Mouse (Mus musculus) ES-Bruce4 (cell line): Measurements from ENCODE around the gene Ankrd36. TPM values are rescaled to one million over a fixed set of nuclear protein-coding genes. Genes with fewer than 3 reads are reported as not detected.
A peak's percentile ranks its signal among the peaks of the same experiment; 100 is the strongest.

Experiments
- H3K27ac ChIP-seq: 2 replicates; pipeline ENCODE4 v1.5.1; 2012; ENCODE audit warnings: low read length, inconsistent platforms; ENCODE audit not compliant: insufficient read depth
- H3K27me3 ChIP-seq: 2 replicates; pipeline ENCODE4 v1.6.1; 2012; ENCODE audit warnings: mild to moderate bottlenecking, low read length, inconsistent platforms; ENCODE audit not compliant: control insufficient read depth, poor library complexity, insufficient read depth, severe bottlenecking
- H3K36me3 ChIP-seq: 2 replicates; pipeline ENCODE4 v1.6.1; 2012; ENCODE audit warnings: inconsistent platforms, mild to moderate bottlenecking, low read length, moderate library complexity; ENCODE audit not compliant: control insufficient read depth, poor library complexity, insufficient read depth, severe bottlenecking
- H3K4me1 ChIP-seq: one replicate; pipeline ENCODE4 v1.8.1; 2011; ENCODE audit warnings: low read length; ENCODE audit not compliant: control insufficient read depth, insufficient read depth
- H3K4me3 ChIP-seq: 2 replicates; pipeline ENCODE4 v1.5.1; 2011; ENCODE audit warnings: low read depth, mild to moderate bottlenecking, low read length
- H3K9ac ChIP-seq: 2 replicates; pipeline ENCODE4 v1.6.1; 2012; ENCODE audit warnings: low read depth, mild to moderate bottlenecking, inconsistent platforms; ENCODE audit not compliant: poor library complexity, severe bottlenecking
- H3K9me3 ChIP-seq: replicated peaks from 2 replicates; pipeline ENCODE4 v1.6.1; 2012; ENCODE audit warnings: mild to moderate bottlenecking, low read length, inconsistent platforms; ENCODE audit not compliant: control insufficient read depth, poor library complexity, insufficient read depth, severe bottlenecking
- CTCF ChIP-seq: IDR thresholded peaks from one replicate; pipeline ENCODE4 v1.8.1; 2011; ENCODE audit warnings: low read depth, low read length
- EP300 ChIP-seq: IDR thresholded peaks from 2 replicates; pipeline ENCODE4 v1.6.1; 2011; ENCODE audit warnings: low read depth, low read length; ENCODE audit not compliant: insufficient read depth
- POLR2A ChIP-seq: IDR thresholded peaks from one replicate; pipeline ENCODE4 v1.8.1; 2011; ENCODE audit warnings: low read length; ENCODE audit not compliant: insufficient read depth
- polyA plus RNA-seq: library from polyadenylated mRNA; stranded (reverse); fragments of >200 nt; gene quantifications from 2 replicates; pipeline ENCODE4 v1.2.4, GENCODE M21; 2011; ENCODE audit warnings: low read depth; ENCODE audit not compliant: missing spikeins, insufficient read depth, insufficient read length

Ankrd36 gene
- polyA plus RNA-seq, 1 experiment = not detected

- no peak overlapping the region for H3K9ac ChIP-seq
- no peaks in the 10 kb centered on the region for H3K27me3 ChIP-seq
- H3K4me3 ChIP-seq = no peak overlapping the region
- no peaks in the 10 kb centered on the region for H3K9me3 ChIP-seq
- H3K4me1 ChIP-seq = no peaks in the 10 kb centered on the region
- no peak overlapping the region for H3K27ac ChIP-seq
- no peak for TF ChIP-seq EP300
- no peak for TF ChIP-seq POLR2A
- TF ChIP-seq CTCF = no peak
- H3K36me3 ChIP-seq = no peaks in the 10 kb centered on the region
These were observed 9.2 kb upstream of the Ankrd36 start for GRCm38 (mm10) chr11:5560273-5560672.

- Histone ChIP-seq H3K27ac (no peak overlapping the region), H3K27me3 (no peaks in the 10 kb centered on the region), H3K4me3 (no peak overlapping the region), H3K9ac (no peak overlapping the region), H3K4me1 (no peaks in the 10 kb centered on the region), H3K36me3 (no peaks in the 10 kb centered on the region), H3K9me3 (no peaks in the 10 kb centered on the region)
- TF ChIP-seq POLR2A = no peak
- peak; percentile 24 for TF ChIP-seq CTCF
- 0 out of 2 replicates have a peak, but pooled peaks have one; percentile 50 for TF ChIP-seq EP300
These were observed 6.7 kb upstream of the Ankrd36 start for GRCm38 (mm10) chr11:5562625-5563268.

- no peak overlapping the region for H3K9ac ChIP-seq
- H3K9me3 ChIP-seq = no peaks in the 10 kb centered on the region
- no peaks in the 10 kb centered on the region for H3K4me1 ChIP-seq
- no peak overlapping the region for H3K27ac ChIP-seq
- H3K4me3 ChIP-seq = no peak overlapping the region
- H3K27me3 ChIP-seq = no peaks in the 10 kb centered on the region
- no peak for TF ChIP-seq POLR2A
- no peak for TF ChIP-seq CTCF
- no peak for TF ChIP-seq EP300
- no peaks in the 10 kb centered on the region for H3K36me3 ChIP-seq
These were observed 5.6 kb upstream of the Ankrd36 start for GRCm38 (mm10) chr11:5563898-5564297.

GRCm38 (mm10) chr11:5565596-5565995 lies 3.9 kb upstream of the Ankrd36 start:
- H3K27ac ChIP-seq = no peak overlapping the region
- no peak overlapping the region for H3K9ac ChIP-seq
- TF ChIP-seq POLR2A (no peak), EP300 (no peak), CTCF (no peak)
- H3K36me3 ChIP-seq = no peaks in the 10 kb centered on the region
- H3K27me3 ChIP-seq = no peaks in the 10 kb centered on the region
- H3K4me3 ChIP-seq = no peak overlapping the region
- H3K9me3 ChIP-seq = no peaks in the 10 kb centered on the region
- H3K4me1 ChIP-seq = no peaks in the 10 kb centered on the region

- H3K4me3 ChIP-seq = no peak overlapping the region
- H3K27me3 ChIP-seq = no peaks in the 10 kb centered on the region
- no peak overlapping the region for H3K27ac ChIP-seq
- H3K36me3 ChIP-seq = no peaks in the 10 kb centered on the region
- no peak overlapping the region for H3K9ac ChIP-seq
- no peaks in the 10 kb centered on the region for H3K4me1 ChIP-seq
- H3K9me3 ChIP-seq = no peaks in the 10 kb centered on the region
- no peak for TF ChIP-seq CTCF
- TF ChIP-seq POLR2A = no peak
- TF ChIP-seq EP300 = no peak
These were observed 3.0 kb upstream of the Ankrd36 start for GRCm38 (mm10) chr11:5566506-5566905.

GRCm38 (mm10) chr11:5567654-5568053 lies 1.8 kb upstream of the Ankrd36 start:
- H3K36me3 ChIP-seq = no peaks in the 10 kb centered on the region
- no peaks in the 10 kb centered on the region for H3K9me3 ChIP-seq
- H3K27me3 ChIP-seq = no peaks in the 10 kb centered on the region
- no peak overlapping the region for H3K9ac ChIP-seq
- TF ChIP-seq CTCF (no peak), EP300 (no peak), POLR2A (no peak)
- H3K4me1 ChIP-seq = no peaks in the 10 kb centered on the region
- H3K4me3 ChIP-seq = no peak overlapping the region
- H3K27ac ChIP-seq = no peak overlapping the region
